Mouse (Mus musculus): Measurements from ENCODE around the gene Pid1.

DNA sequence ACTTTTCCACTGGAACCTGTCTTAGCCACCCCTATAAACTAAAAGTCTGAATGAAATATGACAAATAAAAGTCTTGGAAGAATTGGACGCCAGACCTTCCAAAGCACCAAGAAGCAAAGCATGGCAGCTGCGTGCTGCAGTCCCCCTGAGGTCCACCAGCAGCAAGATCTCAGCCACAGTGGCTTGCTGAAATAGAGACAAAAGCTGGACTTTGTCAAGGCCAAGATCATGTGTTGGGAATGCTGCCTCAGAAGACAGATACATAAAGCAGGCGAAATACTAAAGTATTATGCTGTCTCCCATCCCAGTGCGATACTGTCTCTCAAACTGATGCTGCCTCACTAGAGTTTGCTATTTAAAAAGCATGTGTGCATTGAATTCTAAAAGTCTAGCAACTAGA is 35.1 kb upstream of the Pid1 start:
- TF ChIP-seq CTCF (IDR thresholded peaks at IDR 0.05) (no peak), EP300 (IDR thresholded peaks at IDR 0.05) (no peak)

Measured in lung, postnatal 0 days (tissue).